Mouse (Mus musculus) ES-Bruce4 (cell line): ENCODE data around the gene Gm17651.

Source experiments
- CTCF ChIP-seq: IDR thresholded peaks from one replicate; pipeline ENCODE4 v1.8.1; 2011; ENCODE audit warnings: low read depth, low read length
- EP300 ChIP-seq: IDR thresholded peaks from 2 replicates; pipeline ENCODE4 v1.6.1; 2011; ENCODE audit warnings: low read depth, low read length; ENCODE audit not compliant: insufficient read depth
- POLR2A ChIP-seq: IDR thresholded peaks from one replicate; pipeline ENCODE4 v1.8.1; 2011; ENCODE audit warnings: low read length; ENCODE audit not compliant: insufficient read depth

DNA sequence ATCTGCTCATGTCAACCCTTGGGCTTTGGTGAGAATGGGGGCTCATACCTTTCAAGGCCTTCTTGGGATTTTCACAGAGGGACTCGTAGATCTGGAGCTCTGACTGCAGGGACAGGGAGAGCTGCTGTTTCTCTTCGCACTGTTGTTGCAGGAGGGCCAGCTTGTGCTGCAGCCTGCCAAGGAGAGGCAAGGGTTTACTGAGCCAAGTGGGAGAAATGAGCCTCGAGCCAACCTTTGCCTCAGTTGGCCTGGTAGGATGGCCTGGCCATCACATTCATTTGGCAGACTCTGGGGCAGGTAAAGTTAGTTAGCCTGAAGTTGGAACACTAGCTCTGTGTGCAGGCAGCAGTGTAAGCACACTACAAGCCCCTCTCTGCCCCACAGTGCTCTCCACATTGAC lies 24.6 kb upstream of the Gm17651 start:
- TF ChIP-seq CTCF = no peak
- no peak for TF ChIP-seq POLR2A
- no peak for TF ChIP-seq EP300
